Mouse (Mus musculus): Measurements from ENCODE around the gene Mettl26.
"Not testable (repeated sequence)": the region's sequence is repeated elsewhere in the genome, so short reads cannot be mapped to it uniquely, and the experiment has no call there.

The Mettl26 gene

GRCm38 (mm10) chr17:25869498-25869897 is 5.4 kb upstream of the Mettl26 start:
- DNase-seq: no peak

- no peak for DNase-seq
Observed at GRCm38 (mm10) chr17:25869954-25870353, 4.9 kb upstream of the Mettl26 start.

- not testable (repeated sequence) for DNase-seq
Observed at GRCm38 (mm10) chr17:25871566-25871965, 3.3 kb upstream of the Mettl26 start.

DNA sequence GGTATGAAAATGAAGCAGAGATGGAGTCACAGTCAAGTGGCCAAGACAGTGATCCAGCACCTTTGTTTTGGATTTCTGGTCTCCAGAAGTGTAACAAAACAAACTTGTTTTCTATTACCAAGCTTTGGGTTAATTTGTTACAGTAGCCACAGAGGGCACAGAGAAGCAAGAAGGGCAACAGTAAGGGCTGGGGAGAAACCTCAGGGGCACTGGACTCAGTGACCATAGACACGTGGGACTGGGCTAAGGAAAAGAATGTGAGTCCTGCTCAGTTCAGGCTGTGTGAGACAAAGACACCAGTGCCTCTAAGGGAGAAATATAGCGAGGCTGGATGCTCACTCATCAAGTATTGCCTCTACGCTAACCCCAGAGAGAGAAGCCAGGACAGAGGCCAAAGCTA is 2.2 kb upstream of the Mettl26 start:
- no peak for DNase-seq

DNA sequence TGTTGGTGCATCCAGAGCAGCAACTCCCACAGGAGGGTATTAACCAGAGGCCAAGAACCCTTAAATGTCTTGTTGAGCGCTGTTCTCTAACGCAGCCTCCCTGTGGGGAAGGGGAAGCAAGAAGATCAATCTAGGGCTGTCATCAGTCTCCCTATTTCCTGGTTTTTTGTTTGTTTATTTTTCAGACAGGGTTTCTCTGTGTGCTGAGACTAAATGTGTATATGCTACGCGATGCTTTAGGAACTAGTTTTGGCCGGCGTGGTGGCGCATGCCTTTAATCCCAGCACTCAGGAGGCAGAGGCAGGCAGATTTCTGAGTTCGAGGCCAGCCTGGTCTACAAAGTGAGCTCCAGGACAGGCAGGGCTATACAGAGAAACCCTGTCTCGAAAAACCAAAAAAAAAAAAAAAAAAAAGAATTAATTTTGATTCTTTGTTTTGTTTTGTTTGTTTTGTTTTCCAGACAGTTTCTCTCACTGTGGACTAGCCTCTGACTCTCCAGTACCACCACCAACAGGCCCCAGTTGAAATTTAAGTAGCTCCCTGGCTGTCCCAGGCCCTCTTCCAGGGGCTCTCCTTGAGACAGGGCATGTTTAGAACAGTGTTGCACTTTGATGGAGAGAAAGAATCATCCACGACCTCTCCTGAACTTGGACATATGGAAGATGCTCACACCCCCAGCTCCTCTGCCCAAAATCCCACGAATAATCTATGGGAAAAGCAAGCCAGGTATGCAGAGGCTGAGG is 1.3 kb upstream of the Mettl26 start:
- no peak for DNase-seq

GRCm38 (mm10) chr17:25874148-25874720 is 640 bp upstream of the Mettl26 start:
- no peak for DNase-seq

- DNase-seq: peak; percentile 79 to 86
Observed at GRCm38 (mm10) chr17:25875171-25876136, 580 bp downstream of the Mettl26 start.

DNA sequence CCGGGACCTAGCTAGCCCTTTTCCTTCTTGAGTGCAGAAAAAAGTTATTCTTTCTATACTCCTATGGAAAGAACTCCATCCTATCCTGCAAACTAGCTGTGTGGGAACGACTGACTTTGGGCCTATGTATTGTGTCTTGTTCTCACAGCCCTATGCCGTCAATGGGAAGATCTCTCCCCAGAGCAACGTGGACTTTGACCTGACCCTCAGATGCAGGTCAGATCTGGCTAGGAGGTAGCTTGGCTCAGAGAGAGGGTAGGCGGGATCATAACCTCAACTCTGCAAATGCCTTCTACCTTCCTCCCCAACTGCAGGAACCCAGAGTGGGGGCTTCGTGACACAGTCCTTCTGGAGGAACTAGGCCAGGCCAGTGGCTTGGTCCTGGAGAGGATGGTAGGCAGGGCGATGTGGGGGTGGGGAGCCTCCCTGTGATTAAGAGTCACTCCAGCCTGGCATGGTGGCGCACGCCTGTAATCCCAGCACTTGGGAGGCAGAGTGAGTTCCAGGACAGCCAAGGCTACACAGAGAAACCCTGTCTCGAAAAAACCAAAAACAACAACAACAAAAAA is 1.6 kb downstream of the Mettl26 start:
- no peak for DNase-seq

GRCm38 (mm10) chr17:25877025-25877424 is 2.2 kb downstream of the Mettl26 start:
- no peak for DNase-seq

GRCm38 (mm10) chr17:25877741-25878610 is 3.1 kb downstream of the Mettl26 start:
- no peak for DNase-seq

GRCm38 (mm10) chr17:25878611-25879180 is 3.8 kb downstream of the Mettl26 start:
- DNase-seq: no peak

DNA sequence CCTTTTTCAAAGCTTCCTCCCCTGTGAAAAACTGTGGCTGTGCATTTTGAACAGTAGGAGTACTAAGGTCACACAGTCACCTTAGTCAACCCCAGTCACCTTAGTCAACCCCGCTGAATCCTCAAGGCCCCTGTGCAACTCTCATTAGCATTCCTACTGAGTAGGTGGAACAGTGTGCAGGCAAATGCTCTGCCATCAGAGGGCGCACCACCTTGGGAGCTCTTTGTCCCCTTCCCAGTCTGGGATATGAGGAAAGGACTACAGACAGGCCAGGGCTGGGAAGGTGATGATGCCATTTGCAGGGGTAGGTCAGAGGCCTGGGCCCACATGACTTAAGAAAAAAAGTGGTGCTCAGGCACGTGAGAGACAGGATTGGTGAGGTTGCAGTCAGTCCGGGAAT is 4.4 kb downstream of the Mettl26 start:
- peak in 1 of 2 experiments; percentile 24 for DNase-seq

DNA sequence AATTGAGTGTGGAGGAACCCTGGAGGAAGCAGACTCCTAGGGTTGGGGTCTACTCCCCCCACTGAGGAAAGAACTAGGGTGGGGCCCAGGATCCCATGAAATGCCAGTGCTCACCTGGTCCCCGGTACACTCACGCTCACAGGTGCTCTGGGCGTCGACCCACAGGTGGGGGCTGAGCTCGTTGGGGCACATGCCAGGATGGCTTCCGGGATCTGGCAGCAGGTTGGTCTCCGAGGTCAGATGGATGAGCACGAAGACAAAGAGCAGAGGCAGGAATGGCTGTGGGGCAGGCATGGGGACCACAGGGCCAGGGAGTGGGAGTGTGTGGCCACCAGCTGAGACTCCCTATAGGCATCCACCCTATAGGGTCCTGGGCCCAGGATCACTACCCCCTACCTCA is 4.9 kb downstream of the Mettl26 start:
- no peak for DNase-seq

- DNase-seq: no peak
Observed at GRCm38 (mm10) chr17:25880196-25880910, 5.5 kb downstream of the Mettl26 start, which contains the start of gene Wfikkn1. Gene Wfikkn1, minus strand, starts transcription at chr17:25880858.

DNA sequence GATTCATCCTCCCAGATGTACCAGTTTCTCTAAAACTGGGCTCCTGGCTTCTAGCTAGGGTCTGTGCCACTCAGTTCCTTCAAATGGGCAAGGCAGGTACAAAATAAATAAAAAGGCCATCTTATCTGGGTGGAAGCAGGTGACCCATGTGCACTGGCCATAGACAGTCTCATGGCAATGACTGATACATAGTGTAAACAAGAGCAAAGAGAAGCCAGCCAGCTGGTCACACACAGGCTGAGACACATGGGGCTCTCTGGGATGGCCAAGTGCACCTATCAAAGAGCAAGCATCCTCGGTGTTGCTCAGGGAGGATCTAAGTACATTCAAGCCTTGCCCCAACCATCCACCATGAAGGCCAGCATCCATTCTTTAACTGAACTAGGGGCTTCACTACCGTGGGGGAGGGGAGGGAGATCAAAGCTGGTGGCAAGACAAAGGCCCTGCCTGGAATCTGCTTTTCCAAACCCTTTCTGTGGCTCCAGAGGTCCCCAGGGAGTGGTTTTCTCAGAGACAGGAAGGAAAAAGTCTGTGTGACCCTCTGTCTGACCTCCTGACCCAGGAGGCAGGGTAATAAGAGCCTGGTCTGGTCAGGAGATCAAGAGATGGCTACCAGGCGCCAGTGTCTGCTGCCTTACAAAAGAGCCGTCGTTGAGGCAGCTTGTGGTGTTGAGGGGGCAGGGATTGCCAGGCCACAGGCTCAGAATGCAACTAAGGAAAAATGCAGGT is 6.2 kb downstream of the Mettl26 start:
- DNase-seq: no peak

DNA sequence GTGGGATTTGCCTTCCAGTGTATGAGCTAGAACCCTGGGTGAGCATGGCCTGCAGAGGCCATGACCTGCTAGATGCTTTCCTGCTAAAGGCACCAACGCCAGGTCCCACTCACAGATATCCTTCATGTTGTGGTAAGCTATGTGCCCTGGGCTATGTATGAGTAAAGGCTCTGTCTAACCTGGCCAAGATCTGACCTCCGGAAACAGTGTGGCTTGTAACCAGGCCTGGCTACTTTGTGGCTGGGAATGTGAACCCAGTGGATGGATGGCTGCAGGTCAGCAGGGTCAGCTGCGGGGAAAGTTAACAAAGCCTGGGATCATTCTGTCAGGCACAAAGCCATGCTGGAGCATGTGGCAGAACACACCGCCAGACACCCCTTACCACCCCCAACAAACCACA is 6.8 kb downstream of the Mettl26 start:
- no peak for DNase-seq

GRCm38 (mm10) chr17:25882306-25882705 is 7.4 kb downstream of the Mettl26 start:
- no peak for DNase-seq

- DNase-seq: no peak
Observed at GRCm38 (mm10) chr17:25883268-25883667, 8.4 kb downstream of the Mettl26 start.

DNA sequence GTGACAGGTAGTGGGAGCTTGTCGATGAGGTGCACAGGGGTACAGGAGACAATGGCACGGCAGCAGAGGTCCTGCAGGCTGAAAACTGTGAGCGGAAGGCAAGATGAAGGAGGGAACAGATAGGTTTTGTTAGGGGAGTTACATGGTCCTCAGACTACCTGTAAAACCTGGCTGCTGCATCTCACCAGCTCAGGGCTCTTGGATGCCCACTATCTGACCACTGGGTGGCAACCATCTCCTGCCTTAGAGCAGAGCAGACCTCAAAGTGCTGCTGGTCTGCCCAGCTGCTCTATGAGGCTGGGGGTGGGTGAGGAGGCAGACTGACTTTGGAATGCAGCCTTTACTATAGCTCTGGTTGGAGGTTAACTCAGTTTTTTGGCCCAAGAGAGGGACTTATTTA is 8.9 kb downstream of the Mettl26 start:
- DNase-seq: no peak

GRCm38 (mm10) chr17:25885636-25886035 is 10.8 kb downstream of the Mettl26 start:
- DNase-seq: no peak

Data from spleen, adult 18-20 months (tissue).